Mouse (Mus musculus): ENCODE results near the gene Plekhm1.
A peak's percentile ranks its signal among the peaks of the same experiment; 100 is the strongest.
"Not testable (repeated sequence)": the region's sequence is repeated elsewhere in the genome, so short reads cannot be mapped to it uniquely, and the experiment has no call there.

Gene Plekhm1

GRCm38 (mm10) chr11:103411981-103412949 is at the start of gene Plekhm1:
Plekhm1 (minus strand) TSS chr11:103412687.
- DNase-seq (ENCODE audit: low spot score), result peak; percentile 97

GRCm38 (mm10) chr11:103451105-103451504 is 38.6 kb upstream of the Plekhm1 start:
- not testable (repeated sequence) for DNase-seq (ENCODE audit: low spot score)

DNA sequence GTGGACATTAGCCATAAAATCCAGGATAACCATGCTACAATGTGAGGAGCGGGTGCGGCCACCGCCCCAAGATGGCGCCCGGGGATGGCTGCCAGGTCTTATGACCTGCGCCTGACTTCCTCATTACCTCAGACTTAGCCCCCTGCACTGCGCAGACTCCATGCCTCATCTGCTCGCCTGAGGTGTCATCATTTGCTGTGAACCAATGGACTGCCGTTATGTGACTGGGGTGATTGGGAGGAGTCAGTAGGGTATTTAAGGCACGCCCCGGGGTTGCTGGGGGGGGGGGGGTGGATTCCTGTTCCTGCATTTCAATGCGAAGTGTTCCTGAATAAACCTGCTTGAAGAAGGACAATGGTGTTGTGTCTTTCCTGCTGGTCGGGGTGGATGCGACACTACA is 37.2 kb upstream of the Plekhm1 start:
- not testable (repeated sequence) for DNase-seq (ENCODE audit: low spot score)

DNA sequence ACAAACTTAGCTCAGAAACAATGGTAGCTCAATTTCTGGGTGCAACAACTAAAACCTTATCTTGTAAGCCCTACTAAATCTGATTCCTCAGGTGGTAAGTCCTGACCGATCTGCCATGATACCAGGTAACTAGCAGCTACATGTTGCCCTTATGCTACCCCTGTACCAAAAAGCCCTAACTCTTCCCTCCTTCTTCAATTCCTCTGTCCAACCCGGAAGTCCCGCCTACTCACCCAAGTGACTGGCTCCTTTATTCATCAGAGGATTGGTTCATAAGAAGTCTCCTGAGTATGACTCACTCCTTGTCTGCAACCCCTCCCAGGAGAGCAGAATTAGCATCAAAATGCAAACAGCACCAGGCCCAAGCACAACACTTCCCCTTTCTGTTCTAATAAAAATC is 31.2 kb upstream of the Plekhm1 start:
- no peak for DNase-seq (ENCODE audit: low spot score)

DNA sequence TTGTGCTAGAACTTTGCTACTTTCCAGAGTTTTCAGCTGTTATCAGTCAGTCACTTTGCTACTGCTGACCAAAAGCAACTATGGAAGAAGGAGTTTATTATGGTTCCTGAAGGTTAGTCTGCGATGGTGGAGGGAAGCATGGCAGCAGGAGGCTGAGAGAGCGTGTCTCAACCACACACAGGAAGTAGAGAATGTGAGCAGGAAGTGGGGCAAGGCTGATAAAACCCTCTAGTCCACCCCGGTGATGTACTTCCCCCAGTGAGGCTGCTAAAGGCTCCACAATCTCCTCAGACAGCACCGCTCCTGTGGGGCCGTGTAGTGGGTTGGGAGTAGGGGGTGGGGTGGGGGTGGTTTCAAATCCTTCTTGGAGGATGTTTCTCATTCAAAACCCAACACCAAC is 23.8 kb upstream of the Plekhm1 start:
- no peak for DNase-seq (ENCODE audit: low spot score)

- DNase-seq (ENCODE audit: low spot score), result no peak
Observed at GRCm38 (mm10) chr11:103425031-103425430, 12.5 kb upstream of the Plekhm1 start.

- no peak for DNase-seq (ENCODE audit: low spot score)
Observed at GRCm38 (mm10) chr11:103419667-103420066, 7.2 kb upstream of the Plekhm1 start.

DNA sequence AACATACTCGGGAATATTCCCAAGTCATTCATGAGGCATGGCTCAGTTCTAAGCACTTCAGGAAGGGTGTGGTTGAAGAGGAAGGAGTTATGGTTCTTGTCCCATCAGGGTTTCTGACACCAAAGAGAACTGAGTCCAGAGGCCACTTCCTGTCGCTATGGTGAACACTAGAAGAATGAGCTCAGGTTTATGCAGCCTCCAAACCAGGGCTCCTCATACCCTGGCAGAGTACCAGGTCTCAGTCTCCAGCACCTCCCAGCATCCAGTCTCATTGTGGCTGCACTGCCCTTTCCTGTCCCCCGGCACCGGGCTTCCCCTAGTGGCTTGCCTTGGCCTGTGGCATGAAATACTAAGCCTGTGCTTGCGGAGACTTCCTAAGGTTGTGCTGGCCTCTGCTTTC is 6.7 kb upstream of the Plekhm1 start:
- no peak for DNase-seq (ENCODE audit: low spot score)

- DNase-seq (ENCODE audit: low spot score), result no peak
Observed at GRCm38 (mm10) chr11:103413516-103413915, 1.0 kb upstream of the Plekhm1 start.

GRCm38 (mm10) chr11:103412950-103413423 is 500 bp upstream of the Plekhm1 start:
- DNase-seq (ENCODE audit: low spot score), result no peak

DNA sequence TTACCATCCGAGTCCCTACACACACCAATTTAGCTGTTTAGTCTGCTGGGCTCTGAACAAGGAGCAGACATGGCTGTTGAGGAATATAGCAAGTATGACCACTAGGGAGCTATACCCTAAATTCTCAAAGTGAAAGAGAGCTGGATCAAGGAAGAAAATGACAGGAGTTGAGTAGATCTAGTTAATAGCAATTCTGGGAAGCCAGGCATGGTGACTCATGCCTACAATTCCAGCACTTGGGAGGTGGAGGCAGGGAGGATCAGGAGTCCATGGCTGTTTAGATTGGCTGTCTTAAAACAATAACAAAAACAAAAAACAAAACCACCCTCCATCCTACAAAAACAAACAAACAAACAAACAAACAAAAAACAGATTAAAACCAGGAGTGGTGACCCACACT is 1.2 kb downstream of the Plekhm1 start:
- peak; percentile 63 for DNase-seq (ENCODE audit: low spot score)

- DNase-seq (ENCODE audit: low spot score), result no peak
Observed at GRCm38 (mm10) chr11:103408880-103409279, 3.6 kb downstream of the Plekhm1 start.

DNA sequence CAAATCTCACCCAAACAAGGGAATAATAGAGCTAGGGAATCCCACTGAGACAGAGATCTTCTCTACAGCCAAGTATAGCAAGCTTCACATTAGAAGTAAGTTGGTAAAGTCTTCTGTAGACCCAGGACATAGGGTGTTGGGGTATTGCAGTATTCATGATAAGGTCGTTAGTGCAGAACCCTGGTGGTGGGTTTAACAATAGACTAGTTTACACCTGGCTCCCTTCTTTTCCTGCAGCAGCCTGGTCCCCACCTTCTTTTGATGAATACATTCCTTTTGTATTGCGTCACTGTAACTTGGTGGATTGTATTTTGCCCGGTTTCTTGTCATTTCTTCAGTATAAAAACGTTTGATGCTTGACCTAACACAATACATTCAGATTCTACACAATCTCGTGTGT is 5.4 kb downstream of the Plekhm1 start:
- not testable (repeated sequence) for DNase-seq (ENCODE audit: low spot score)

DNA sequence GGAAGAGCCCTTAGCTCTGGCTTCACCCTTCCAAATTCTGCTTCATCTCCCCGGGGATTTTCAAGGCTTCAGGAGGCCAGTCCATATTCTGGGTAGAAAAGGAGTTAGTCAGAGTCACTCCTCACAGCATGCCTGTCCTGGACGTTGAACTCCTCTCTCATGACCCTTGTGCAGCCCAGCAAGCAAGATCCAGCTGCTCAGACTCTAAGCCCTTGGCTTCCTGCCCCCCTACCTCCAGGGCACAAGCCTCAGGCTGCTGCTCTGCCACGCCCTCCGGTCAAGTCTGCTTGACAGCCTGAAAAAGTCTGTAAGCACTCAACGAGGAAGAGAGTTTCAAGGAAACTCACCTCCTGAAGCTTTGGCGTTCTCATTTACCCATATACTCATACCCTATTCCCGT is 5.9 kb downstream of the Plekhm1 start:
- peak; percentile 97 for DNase-seq (ENCODE audit: low spot score)

DNA sequence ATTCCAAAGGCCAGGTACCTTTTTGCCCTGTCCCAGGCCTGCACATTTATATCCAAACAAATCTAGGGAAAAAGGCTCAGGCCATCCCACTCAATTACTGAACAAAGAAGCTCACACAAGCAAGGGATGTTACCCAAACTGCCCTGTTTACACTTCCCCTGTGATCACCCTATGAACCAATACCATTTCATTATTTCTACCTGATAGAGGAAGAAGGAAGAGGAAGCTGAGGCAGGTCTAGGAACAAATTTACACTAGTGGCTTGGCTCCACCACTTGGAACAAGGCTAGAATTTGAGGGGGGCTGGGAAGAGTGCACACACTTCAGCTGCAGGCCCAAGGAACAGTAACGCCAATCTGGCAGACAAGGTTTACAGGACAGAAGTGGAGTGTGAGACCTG is 6.7 kb downstream of the Plekhm1 start:
- no peak for DNase-seq (ENCODE audit: low spot score)

GRCm38 (mm10) chr11:103404618-103405017 is 7.9 kb downstream of the Plekhm1 start:
- DNase-seq (ENCODE audit: low spot score), result no peak

GRCm38 (mm10) chr11:103403776-103404175 is 8.7 kb downstream of the Plekhm1 start:
- no peak for DNase-seq (ENCODE audit: low spot score)

DNA sequence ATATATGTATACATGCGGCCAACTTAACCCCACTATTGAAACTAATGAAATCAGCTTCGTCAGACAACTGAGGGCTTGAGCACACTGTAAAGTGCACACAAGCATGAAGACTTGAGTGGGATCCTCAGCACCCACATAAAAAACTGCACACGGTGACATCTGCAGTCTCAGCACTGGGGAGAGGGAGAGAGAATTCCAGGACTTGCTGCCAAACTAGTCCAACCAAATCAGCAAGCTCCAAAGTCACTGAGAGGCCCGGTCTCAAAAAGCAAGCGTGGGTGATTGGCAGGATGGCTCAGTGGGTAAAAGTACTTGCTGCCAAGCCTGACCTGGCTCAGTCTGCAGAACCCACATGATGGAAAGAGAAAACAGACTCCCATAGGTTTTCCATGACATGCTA is 9.7 kb downstream of the Plekhm1 start:
- DNase-seq (ENCODE audit: low spot score), result peak; percentile 33

DNA sequence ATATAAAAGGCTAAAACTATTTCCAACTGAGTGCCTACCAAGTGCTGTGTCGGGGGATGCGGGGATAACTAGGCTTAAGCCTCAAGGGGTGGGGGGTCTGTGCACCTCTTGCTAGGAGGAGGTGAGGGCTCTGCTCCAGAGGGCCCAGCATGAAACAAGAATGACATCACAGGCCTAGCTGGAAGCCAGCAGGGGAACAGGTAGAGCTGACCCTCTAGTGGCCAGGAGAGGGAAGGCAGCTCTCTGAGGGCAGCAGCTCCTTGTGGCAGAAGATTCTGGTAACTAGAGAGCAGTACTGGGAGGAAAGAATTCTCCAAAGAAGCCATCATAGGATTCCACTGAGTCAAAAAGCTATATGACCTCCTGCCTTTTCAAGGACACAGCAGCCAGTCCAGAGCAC is 10.3 kb downstream of the Plekhm1 start:
- DNase-seq (ENCODE audit: low spot score), result no peak

DNA sequence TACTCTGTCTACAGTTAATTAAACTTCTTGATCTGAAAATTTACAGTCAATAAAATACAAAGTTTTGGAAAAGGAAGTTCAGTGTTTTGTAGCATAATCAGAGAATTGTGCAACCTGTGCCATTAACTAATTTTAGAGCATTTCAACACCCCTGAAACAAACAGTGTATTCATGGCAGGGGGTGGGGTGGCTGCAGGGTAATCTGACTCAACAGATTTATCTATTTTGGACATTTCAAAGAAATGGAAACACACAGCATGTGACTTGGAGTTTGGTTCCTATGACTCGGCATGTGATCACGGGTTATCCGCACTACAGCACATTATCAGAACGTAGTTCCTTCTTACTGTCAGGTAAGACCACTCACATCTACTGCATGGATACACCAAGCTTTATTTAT is 12.5 kb downstream of the Plekhm1 start:
- DNase-seq (ENCODE audit: low spot score), result peak; percentile 63

GRCm38 (mm10) chr11:103399050-103399449 is 13.4 kb downstream of the Plekhm1 start:
- no peak for DNase-seq (ENCODE audit: low spot score)

GRCm38 (mm10) chr11:103396682-103397081 is 15.8 kb downstream of the Plekhm1 start:
- no peak for DNase-seq (ENCODE audit: low spot score)

- DNase-seq (ENCODE audit: low spot score), result no peak
Observed at GRCm38 (mm10) chr11:103396236-103396635, 16.3 kb downstream of the Plekhm1 start.

- DNase-seq (ENCODE audit: low spot score), result no peak
Observed at GRCm38 (mm10) chr11:103394604-103395003, 17.9 kb downstream of the Plekhm1 start.
